Mouse (Mus musculus) CH12.LX (cell line): ENCODE data around the gene Hist1h2bj. TPM values are rescaled to one million over a fixed set of nuclear protein-coding genes. Genes with fewer than 3 reads are reported as not detected.

ENCODE experiments used
- DNase-seq: peaks from one replicate; pipeline ENCODE4 v3.0.0-alpha.2; 2013; ENCODE audit errors: extremely low read depth
- H3K27ac ChIP-seq: 2 replicates; pipeline ENCODE4 v1.5.1; 2012; ENCODE audit warnings: low read depth, mild to moderate bottlenecking, control low read depth, moderate library complexity; ENCODE audit not compliant: insufficient read depth
- H3K27me3 ChIP-seq: replicated peaks from 2 replicates; pipeline ENCODE3; 2012; ENCODE audit warnings: inconsistent platforms
- H3K36me3 ChIP-seq, 2 experiments: replicated peaks in 1 of 2; 2 replicates each; pipeline versions ENCODE3 to v1.6.1; 2012; ENCODE audit warnings: inconsistent platforms in 1 of 2, low read length in 1 of 2, mild to moderate bottlenecking in 1 of 2, mixed read lengths in 1 of 2, moderate library complexity in 1 of 2; ENCODE audit not compliant: control insufficient read depth in 1 of 2, insufficient read depth in 1 of 2
- H3K4me1 ChIP-seq, 2 experiments: 2 replicates each; pipeline ENCODE4 v1.6.1; 2012; ENCODE audit warnings: inconsistent platforms in 1 of 2, moderate library complexity in 1 of 2; ENCODE audit not compliant: insufficient read depth in 2 of 2, control insufficient read depth in 1 of 2
- H3K4me2 ChIP-seq: 2 replicates; pipeline ENCODE4 v1.6.1; 2012; ENCODE audit warnings: low read depth, mild to moderate bottlenecking, control low read depth; ENCODE audit not compliant: poor library complexity, insufficient read depth, severe bottlenecking
- H3K4me3 ChIP-seq, 3 experiments: fragments of 150-350 bp in 1 of 3; sonication (generic) in 1 of 3; replicated peaks in 1 of 3; 2 replicates each; pipeline versions ENCODE3 to v1.5.1; 2011 to 2012; ENCODE audit warnings: low read depth in 2 of 3, low read length in 2 of 3, mild to moderate bottlenecking in 2 of 3, moderate library complexity in 2 of 3, control low read depth in 1 of 3, improper control_type of control experiment in 1 of 3, inconsistent platforms in 1 of 3, mixed read lengths in 1 of 3; ENCODE audit not compliant: poor library complexity in 1 of 3
- H3K79me2 ChIP-seq: replicated peaks from 2 replicates; pipeline ENCODE4 v1.6.1; 2012; ENCODE audit warnings: mild to moderate bottlenecking, moderate library complexity; ENCODE audit not compliant: control insufficient read depth, poor library complexity, insufficient read depth, severe bottlenecking; ENCODE audit errors: extremely low read depth
- H3K9ac ChIP-seq: 2 replicates; pipeline ENCODE4 v1.6.1; 2012; ENCODE audit warnings: low read depth, mild to moderate bottlenecking, control low read depth, moderate library complexity; ENCODE audit not compliant: insufficient read depth
- H3K9me3 ChIP-seq: replicated peaks from 2 replicates; pipeline ENCODE3; 2012; ENCODE audit warnings: low read length, inconsistent platforms, mixed read lengths
- CHD2 ChIP-seq: IDR thresholded peaks from 2 replicates; pipeline ENCODE4 v1.6.1; 2011; ENCODE audit warnings: low read length, improper control_type of control experiment
- E2F4 ChIP-seq: IDR thresholded peaks from 2 replicates; pipeline ENCODE4 v1.6.1; 2011; ENCODE audit warnings: low read depth, low read length, improper control_type of control experiment; ENCODE audit not compliant: insufficient replicate concordance
- ETS1 ChIP-seq: conservative IDR thresholded peaks from 2 replicates; pipeline ENCODE4 v1.6.1; 2012; ENCODE audit warnings: low read depth, mild to moderate bottlenecking, inconsistent platforms, low read length, improper control_type of control experiment, moderate library complexity
- GABPA ChIP-seq: IDR thresholded peaks from 2 replicates; pipeline ENCODE4 v1.6.1; 2012; ENCODE audit warnings: low read depth, low read length, improper control_type of control experiment, inconsistent platforms; ENCODE audit not compliant: insufficient replicate concordance
- HCFC1 ChIP-seq: IDR thresholded peaks from 2 replicates; pipeline ENCODE4 v1.6.1; 2012; ENCODE audit warnings: low read depth, mild to moderate bottlenecking, inconsistent platforms, low read length, improper control_type of control experiment
- IRF4 ChIP-seq: IDR thresholded peaks from 2 replicates; pipeline ENCODE4 v1.6.1; 2014; ENCODE audit warnings: low read depth, mild to moderate bottlenecking, inconsistent platforms, low read length, improper control_type of control experiment
- JUN ChIP-seq: IDR thresholded peaks from 2 replicates; pipeline ENCODE4 v1.6.1; 2011; ENCODE audit warnings: low read depth, mild to moderate bottlenecking, low read length, improper control_type of control experiment, moderate library complexity; ENCODE audit not compliant: insufficient read depth
- KAT2A ChIP-seq: IDR thresholded peaks from 2 replicates; pipeline ENCODE4 v1.6.1; 2012; ENCODE audit warnings: low read length, improper control_type of control experiment, inconsistent platforms; ENCODE audit not compliant: insufficient replicate concordance
- MAX ChIP-seq: IDR thresholded peaks from 2 replicates; pipeline ENCODE4 v1.6.1; 2011; ENCODE audit warnings: low read length, improper control_type of control experiment
- MAZ ChIP-seq: IDR thresholded peaks from 2 replicates; pipeline ENCODE4 v1.6.1; 2012; ENCODE audit warnings: low read depth, mild to moderate bottlenecking, inconsistent platforms, low read length, improper control_type of control experiment, moderate library complexity
- MEF2A ChIP-seq: IDR thresholded peaks from 2 replicates; pipeline ENCODE4 v1.6.1; 2014; ENCODE audit warnings: low read depth, mild to moderate bottlenecking, inconsistent platforms, low read length, improper control_type of control experiment, borderline replicate concordance
- MXI1 ChIP-seq: IDR thresholded peaks from 2 replicates; pipeline ENCODE4 v1.6.1; 2011; ENCODE audit warnings: mild to moderate bottlenecking, low read depth, low read length, improper control_type of control experiment
- MYC ChIP-seq: IDR thresholded peaks from 2 replicates; pipeline ENCODE4 v1.6.1; 2011; ENCODE audit warnings: low read depth, mild to moderate bottlenecking, improper control_type of control experiment, low read length
- NELFE ChIP-seq: IDR thresholded peaks from 2 replicates; pipeline ENCODE4 v1.6.1; 2011; ENCODE audit warnings: low read depth, low read length, improper control_type of control experiment
- POLR2AphosphoS2 ChIP-seq: IDR thresholded peaks from 2 replicates; pipeline ENCODE4 v1.6.1; 2011; ENCODE audit warnings: low read depth, low read length, improper control_type of control experiment
- RAD21 ChIP-seq: IDR thresholded peaks from 2 replicates; pipeline ENCODE4 v1.6.1; 2011; ENCODE audit warnings: low read depth, mild to moderate bottlenecking, low read length, improper control_type of control experiment, moderate library complexity
- RCOR1 ChIP-seq: conservative IDR thresholded peaks from 2 replicates; pipeline ENCODE4 v1.6.1; 2012; ENCODE audit warnings: low read depth, mild to moderate bottlenecking, inconsistent platforms, low read length, improper control_type of control experiment
- SMC3 ChIP-seq: IDR thresholded peaks from 2 replicates; pipeline ENCODE4 v1.6.1; 2011; ENCODE audit warnings: low read depth, low read length, improper control_type of control experiment
- TBP ChIP-seq: conservative IDR thresholded peaks from 2 replicates; pipeline ENCODE4 v1.6.1; 2011; ENCODE audit warnings: low read depth, low read length, improper control_type of control experiment
- USF1 ChIP-seq: IDR thresholded peaks from 2 replicates; pipeline ENCODE4 v1.6.1; 2014; ENCODE audit warnings: low read depth, mild to moderate bottlenecking, inconsistent platforms, low read length, improper control_type of control experiment
- dilution Hi-C: fragments of 300-500 bp; cut with MboI; formaldehyde crosslinking; loops from 2 replicates; pipeline ENCODE4 v1.14.3; 2020; ENCODE audit warnings: low sequenced_read_pairs; ENCODE audit not compliant: extremely low pct_unique_long_range_greater_than_20kb, extremely low pct_ligation_motif_present
- in situ Hi-C: fragments of 300-500 bp; cut with MboI; formaldehyde crosslinking; loops from 3 replicates; pipeline ENCODE4 v1.14.3; 2019; ENCODE audit warnings: low sequenced_read_pairs, low pct_ligation_motif_present, low pct_unique_long_range_greater_than_20kb, mixed read lengths
- polyA plus RNA-seq: library from polyadenylated mRNA; unstranded; fragments of >175 nt; gene quantifications from 2 replicates; pipeline ENCODE4 v1.2.1, GENCODE M21; 2012; ENCODE audit warnings: low read depth; ENCODE audit not compliant: insufficient read length
- total RNA-seq, 2 experiments: library from RNA; depleted of rRNA; stranded (reverse); fragments of 300-350 nt in 1 of 2; fragments of >200 nt in 1 of 2; gene quantifications; 2 replicates each; pipeline ENCODE4 v1.2.3; 2012 to 2014

The Hist1h2bj gene
- total and polyA plus RNA-seq, 3 experiments, result 2.5 to 1,790 (median 23.8) TPM

DNA sequence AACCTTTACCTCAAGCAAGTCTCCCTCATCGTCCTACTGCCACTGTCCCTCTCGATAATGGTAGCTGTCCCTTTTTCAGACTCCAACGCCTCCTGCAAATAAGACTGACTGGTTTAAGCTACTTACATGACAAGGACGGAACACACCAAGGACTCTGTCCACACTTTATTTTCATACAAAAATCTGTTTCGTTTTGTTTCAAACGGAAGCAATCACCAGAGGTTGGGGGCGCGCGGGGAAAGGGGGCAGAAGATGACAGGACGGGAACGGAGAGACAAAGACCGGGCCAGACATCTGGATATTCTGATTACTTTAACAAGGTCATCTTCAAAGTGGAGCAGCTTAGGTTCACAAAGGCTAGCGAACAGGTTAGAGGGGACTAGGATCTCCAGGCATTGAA, 29.3 kb upstream of the Hist1h2bj start:
- Histone ChIP-seq H3K9me3 (no peaks in the 10 kb centered on the region), H3K4me3 (peak overlapping the region in 1 of 3 experiments; percentile 23), H3K36me3 (no peaks in the 10 kb centered on the region), H3K4me1 (peaks cover 0 to 14% of the 10 kb centered on the region in 2 experiments; a peak in 2 of 4 replicates)
- dilution Hi-C loops, result no loop called here
- no peak for TF ChIP-seq MXI1
- no peak for TF ChIP-seq SMC3
- no peak for TF ChIP-seq MYC
- no peak for TF ChIP-seq JUN
- no peak for TF ChIP-seq RCOR1
- TF ChIP-seq GABPA, result no peak
- TF ChIP-seq MAX, result no peak
- TF ChIP-seq IRF4, result no peak
- TF ChIP-seq CHD2, result no peak
- no peak for TF ChIP-seq KAT2A
- TF ChIP-seq MEF2A, result no peak
- TF ChIP-seq HCFC1, result no peak
- no peak for TF ChIP-seq NELFE
- no peak for TF ChIP-seq MAZ
- TF ChIP-seq RAD21, result no peak
- no peak for TF ChIP-seq POLR2AphosphoS2
- no peak for TF ChIP-seq ETS1
- TF ChIP-seq USF1, result no peak
- no peak for TF ChIP-seq E2F4
- TF ChIP-seq, all 38 proteins: peak for 0
- Histone ChIP-seq H3K9ac (0 out of 2 replicates have a peak overlapping the region, but pooled peaks have one; percentile 19), H3K79me2 (no peaks in the 10 kb centered on the region), H3K27me3 (peaks cover 63% of the 10 kb centered on the region), H3K4me2 (peak overlapping the region; percentile 71), H3K27ac (no peak overlapping the region)
- DNase-seq, result no peak
- in situ Hi-C loops, result loop anchor here (25.0 kb wide), 1 partner anchor 601 kb away; the partner anchor contains the start of gene Zkscan3

DNA sequence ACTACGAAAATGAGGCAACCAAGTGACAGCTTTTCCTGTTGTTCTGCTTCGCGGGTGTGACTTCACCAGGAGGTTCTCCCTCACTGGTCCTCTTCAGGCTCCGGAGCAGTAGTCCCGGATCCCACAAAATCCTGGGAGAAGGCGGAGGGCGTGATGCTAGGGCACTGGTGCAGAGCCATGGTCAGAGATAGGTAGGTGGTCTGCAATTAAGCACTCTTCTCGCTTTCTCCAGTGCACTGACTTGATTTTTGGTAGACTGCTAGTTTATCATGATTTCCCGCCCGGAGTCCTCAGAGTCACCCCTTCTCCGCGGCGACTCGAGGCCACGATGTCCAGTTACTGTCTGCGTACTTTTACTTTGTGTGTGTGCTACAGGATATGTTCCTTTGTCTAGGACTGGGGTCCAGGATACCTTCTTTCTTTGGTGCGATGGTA, 28.6 kb upstream of the Hist1h2bj start:
- dilution Hi-C loops (no loop called here), in situ Hi-C loops (loop anchor here (25.0 kb wide), 1 partner anchor 602 kb away; the partner anchor contains the start of gene Zkscan3)
- H3K4me2 ChIP-seq, result peak overlapping the region; percentile 31
- 0 out of 2 replicates have a peak, but pooled peaks have one; percentile 14 for TF ChIP-seq MAX
- TF ChIP-seq TBP, result no peak
- TF ChIP-seq, all 38 proteins: peak for 1
- Histone ChIP-seq H3K27me3 (peaks cover 58% of the 10 kb centered on the region), H3K79me2 (no peaks in the 10 kb centered on the region), H3K9ac (no peak overlapping the region), H3K4me3 (peak overlapping the region in 1 of 3 experiments; percentile 7), H3K4me1 (peaks cover 0 to 12% of the 10 kb centered on the region in 2 experiments; a peak in 2 of 4 replicates), H3K27ac (no peak overlapping the region), H3K9me3 (no peaks in the 10 kb centered on the region), H3K36me3 (no peaks in the 10 kb centered on the region)
- no peak for DNase-seq
